Mouse (Mus musculus): ENCODE data around the gene Acpp. TPM values are rescaled to one million over a fixed set of nuclear protein-coding genes. Genes with fewer than 3 reads are reported as not detected.

Acpp gene
- total and polyA plus RNA-seq, 3 experiments: 0.27 to 0.97 (median 0.30) TPM

DNA sequence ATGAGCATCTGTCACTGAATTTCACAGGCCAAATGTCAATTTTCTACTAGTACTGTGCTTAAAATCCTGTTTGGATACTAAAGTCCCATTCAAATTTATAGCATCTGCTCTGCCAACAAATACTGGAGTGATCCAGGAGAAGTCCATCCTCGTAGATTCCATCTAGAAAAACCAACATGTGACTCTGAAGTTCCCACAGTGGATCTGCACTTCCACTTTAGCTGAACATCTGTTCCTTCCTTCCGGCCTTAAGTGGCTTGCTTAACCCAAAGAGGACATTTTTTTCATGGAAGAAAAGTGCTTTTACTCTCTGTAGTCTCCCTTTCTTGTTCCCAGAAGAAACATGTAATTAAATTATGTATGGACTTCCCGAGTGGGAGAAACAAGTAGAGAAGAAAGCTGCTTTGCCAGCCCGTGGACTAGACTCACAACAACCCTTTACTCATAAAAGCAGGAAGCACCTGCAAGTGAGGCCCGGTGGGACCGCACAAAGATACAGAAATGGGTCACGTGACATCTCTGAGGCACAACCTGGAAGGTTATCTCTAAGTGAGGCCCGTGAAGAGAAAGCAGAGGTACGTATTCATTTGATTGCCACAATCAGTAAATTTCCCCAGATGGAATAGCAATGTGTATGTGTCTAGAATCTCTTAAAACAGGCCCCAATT, 93.6 kb downstream of the Acpp start (continued):
- TF ChIP-seq POLR2AphosphoS2 (IDR thresholded peaks at IDR 0.05; ENCODE audit: low read depth, low read length) (no peak), SMC3 (IDR thresholded peaks at IDR 0.05; ENCODE audit: low read depth, low read length) (no peak), ETS1 (conservative IDR thresholded peaks at IDR 0.05; ENCODE audit: low read depth, low read length) (peak; percentile 43; the same call in 1 of the 2 replicates), KAT2A (IDR thresholded peaks at IDR 0.05; ENCODE audit: insufficient replicate concordance, low read length) (no peak), GABPA (IDR thresholded peaks at IDR 0.05; ENCODE audit: insufficient replicate concordance, low read depth, low read length) (no peak), EP300 (IDR thresholded peaks at IDR 0.05; ENCODE audit: low read length) (peak; percentile 72), ZNF384 (IDR thresholded peaks at IDR 0.05; ENCODE audit: low read depth, low read length) (0 out of 2 replicates have a peak, but pooled peaks have one; percentile 35), ZKSCAN1 (IDR thresholded peaks at IDR 0.05; ENCODE audit: borderline replicate concordance, low read depth, low read length) (no peak), POLR2A (IDR thresholded peaks at IDR 0.05; ENCODE audit: low read depth, low read length) (no peak), PAX5 (IDR thresholded peaks at IDR 0.05; ENCODE audit: low read length) (no peak), JUND (conservative IDR thresholded peaks at IDR 0.05; ENCODE audit: low read depth, low read length) (no peak), CTCF (conservative IDR thresholded peaks at IDR 0.05 in 1 of 2, IDR thresholded peaks at IDR 0.05 in 1 of 2; ENCODE audit: low read depth in 2 of 2, low read length in 2 of 2) (no peak), HCFC1 (IDR thresholded peaks at IDR 0.05; ENCODE audit: low read depth, low read length) (peak; percentile 29; the same call in 1 of the 2 replicates)

DNA sequence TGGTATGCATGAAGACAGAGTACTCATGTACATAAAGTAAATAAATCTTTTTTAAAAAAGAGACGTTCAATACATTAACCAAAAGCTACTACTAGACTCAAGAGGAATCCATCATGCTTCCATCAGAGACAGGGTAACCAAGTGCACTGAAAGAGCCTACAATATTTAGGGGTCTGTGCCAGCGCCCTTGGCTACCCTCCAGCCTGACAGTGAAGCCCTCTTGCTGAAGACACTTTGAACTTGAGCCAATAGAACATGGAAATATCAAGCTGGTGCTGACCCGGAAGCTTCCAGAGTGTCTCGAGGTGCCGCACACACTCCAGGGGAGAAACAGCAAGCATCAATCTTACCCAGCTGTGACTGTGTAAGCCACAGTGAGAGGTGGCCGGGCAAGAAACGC, 97.4 kb downstream of the Acpp start:
- no peak overlapping the region for H3K27ac ChIP-seq (ENCODE audit: insufficient read depth, low read depth)
- in situ Hi-C loops (cut with MboI; ENCODE audit: low pct_ligation_motif_present, low pct_unique_long_range_greater_than_20kb, low sequenced_read_pairs) (no loop called here), dilution Hi-C loops (cut with MboI; ENCODE audit: extremely low pct_ligation_motif_present, extremely low pct_unique_long_range_greater_than_20kb, low sequenced_read_pairs) (no loop called here)
- H3K27me3 ChIP-seq (replicated peaks): no peaks in the 10 kb centered on the region
- H3K9me3 ChIP-seq (replicated peaks; ENCODE audit: low read length): no peaks in the 10 kb centered on the region
- H3K4me1 ChIP-seq (ENCODE audit: control insufficient read depth in 1 of 2, insufficient read depth in 2 of 2): peaks cover 0 to 26% of the 10 kb centered on the region in 2 experiments; a peak in 2 of 4 replicates
- no peak for TF ChIP-seq NRF1 (IDR thresholded peaks at IDR 0.05; ENCODE audit: low read depth, low read length)
- DNase-seq (ENCODE audit: extremely low read depth): no peak
- 0 out of 2 replicates have a peak, but pooled peaks cover 4% of the 10 kb centered on the region for H3K79me2 ChIP-seq (replicated peaks; ENCODE audit: control insufficient read depth, extremely low read depth, insufficient read depth, poor library complexity, severe bottlenecking)
- H3K9ac ChIP-seq (ENCODE audit: insufficient read depth, low read depth): no peak overlapping the region
- H3K4me3 ChIP-seq (replicated peaks in 1 of 3; ENCODE audit: low read depth in 2 of 3, low read length in 2 of 3, poor library complexity in 1 of 3): no peak overlapping the region
- peaks cover 25 to 59% of the 10 kb centered on the region in 2 experiments for H3K36me3 ChIP-seq (replicated peaks in 1 of 2; ENCODE audit: control insufficient read depth in 1 of 2, insufficient read depth in 1 of 2, low read length in 1 of 2)
- H3K4me2 ChIP-seq (ENCODE audit: insufficient read depth, low read depth, poor library complexity, severe bottlenecking): no peak overlapping the region

DNA sequence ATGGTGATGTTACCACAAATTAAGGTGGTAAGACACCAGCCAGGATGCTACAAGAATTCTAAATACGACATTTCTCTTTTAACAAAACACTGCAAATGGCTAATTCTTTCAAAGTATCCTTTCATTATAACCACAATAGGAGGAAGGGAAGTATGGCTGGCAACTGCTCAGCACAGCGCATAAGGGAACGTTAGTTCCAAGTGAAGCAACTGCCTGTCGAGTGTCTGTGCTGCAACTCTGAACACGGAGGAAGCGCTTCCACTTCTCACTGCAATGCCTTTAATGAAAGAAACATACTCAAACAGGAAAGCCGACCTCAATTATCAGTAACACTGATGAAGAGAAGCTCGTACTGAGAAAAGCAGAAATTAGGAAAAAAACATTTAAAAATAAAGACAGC, 98.5 kb downstream of the Acpp start:
- Histone ChIP-seq H3K4me3 (replicated peaks in 1 of 3; ENCODE audit: low read depth in 2 of 3, low read length in 2 of 3, poor library complexity in 1 of 3) (no peak overlapping the region), H3K79me2 (replicated peaks; ENCODE audit: control insufficient read depth, extremely low read depth, insufficient read depth, poor library complexity, severe bottlenecking) (0 out of 2 replicates have a peak, but pooled peaks cover 4% of the 10 kb centered on the region), H3K27me3 (replicated peaks) (no peaks in the 10 kb centered on the region), H3K9me3 (replicated peaks; ENCODE audit: low read length) (no peaks in the 10 kb centered on the region), H3K36me3 (replicated peaks in 1 of 2; ENCODE audit: control insufficient read depth in 1 of 2, insufficient read depth in 1 of 2, low read length in 1 of 2) (peaks cover 29 to 67% of the 10 kb centered on the region in 2 experiments), H3K4me1 (ENCODE audit: control insufficient read depth in 1 of 2, insufficient read depth in 2 of 2) (peaks cover 0 to 21% of the 10 kb centered on the region in 2 experiments; a peak in 2 of 4 replicates), H3K4me2 (ENCODE audit: insufficient read depth, low read depth, poor library complexity, severe bottlenecking) (no peak overlapping the region), H3K9ac (ENCODE audit: insufficient read depth, low read depth) (no peak overlapping the region), H3K27ac (ENCODE audit: insufficient read depth, low read depth) (no peak overlapping the region)
- dilution Hi-C loops (cut with MboI; ENCODE audit: extremely low pct_ligation_motif_present, extremely low pct_unique_long_range_greater_than_20kb, low sequenced_read_pairs) (no loop called here), in situ Hi-C loops (cut with MboI; ENCODE audit: low pct_ligation_motif_present, low pct_unique_long_range_greater_than_20kb, low sequenced_read_pairs) (no loop called here)
- TF ChIP-seq PAX5 (IDR thresholded peaks at IDR 0.05; ENCODE audit: low read length) (no peak), MXI1 (IDR thresholded peaks at IDR 0.05; ENCODE audit: low read depth, low read length) (no peak), IRF4 (IDR thresholded peaks at IDR 0.05; ENCODE audit: low read depth, low read length) (no peak), TBP (conservative IDR thresholded peaks at IDR 0.05; ENCODE audit: low read depth, low read length) (no peak)
- DNase-seq (ENCODE audit: extremely low read depth): no peak

Other genes starting within 250 kb of the Acpp start
- 0.17 and 0.25 TPM in 2 replicates for gene Ackr4, start 210.8 kb downstream of the Acpp start, total RNA-seq (2012; rRNA removed)
- gene Ackr4, start 210.8 kb downstream of the Acpp start, total RNA-seq (2014; rRNA removed): 0.36 and 0.39 TPM in 2 replicates
- gene Ackr4, start 210.8 kb downstream of the Acpp start, polyA plus RNA-seq (2012; ENCODE audit: insufficient read length, low read depth): 0.33 and 0.49 TPM in 2 replicates
- 30.1 and 34.5 TPM in 2 replicates for gene Dnajc13, start 74.8 kb downstream of the Acpp start, total RNA-seq (2012; rRNA removed)
- gene Dnajc13, start 74.8 kb downstream of the Acpp start, total RNA-seq (2014; rRNA removed): 27.6 and 30.4 TPM in 2 replicates
- 31.5 and 51.9 TPM in 2 replicates for gene Dnajc13, start 74.8 kb downstream of the Acpp start, polyA plus RNA-seq (2012; ENCODE audit: insufficient read length, low read depth)
- gene Cpne4, start 209.5 kb upstream of the Acpp start, total RNA-seq (2012; rRNA removed): not detected in 2 replicates
- gene Cpne4, start 209.5 kb upstream of the Acpp start, total RNA-seq (2014; rRNA removed): not detected in 2 replicates
- not detected in 2 replicates for gene Cpne4, start 209.5 kb upstream of the Acpp start, polyA plus RNA-seq (2012; ENCODE audit: insufficient read length, low read depth)

Measured in CH12.LX (cell line).